Mouse (Mus musculus) liver, adult 2 months (tissue): ENCODE results near the gene Mansc1. TPM values are rescaled to one million over a fixed set of nuclear protein-coding genes. Genes with fewer than 3 reads are reported as not detected.

ENCODE experiments used
- DNase-seq: peaks from one replicate; pipeline ENCODE4 v3.0.0-alpha.2; 2011; ENCODE audit warnings: low read depth, low spot score; ENCODE audit errors: extremely low read depth
- H3K27ac ChIP-seq: fragments of 200-500 bp; replicated peaks from 2 replicates; pipeline ENCODE4 v1.5.1; 2012; ENCODE audit warnings: low read depth, mild to moderate bottlenecking, control low read depth, inconsistent platforms, low read length; ENCODE audit not compliant: insufficient read depth
- H3K27me3 ChIP-seq: fragments of 200-500 bp; 2 replicates; pipeline ENCODE4 v1.6.1; 2012; ENCODE audit warnings: mild to moderate bottlenecking, moderate library complexity, low read length, inconsistent platforms; ENCODE audit not compliant: control insufficient read depth, insufficient read depth
- H3K36me3 ChIP-seq: fragments of 200-500 bp; 2 replicates; pipeline ENCODE4 v1.6.1; 2012; ENCODE audit warnings: low read length, inconsistent platforms; ENCODE audit not compliant: control insufficient read depth, insufficient read depth
- H3K4me1 ChIP-seq: fragments of 200-500 bp; 2 replicates; pipeline ENCODE4 v1.6.1; 2011; ENCODE audit warnings: low read length; ENCODE audit not compliant: control insufficient read depth, insufficient read depth
- H3K4me3 ChIP-seq: fragments of 200-500 bp; 2 replicates; pipeline ENCODE4 v1.5.1; 2011; ENCODE audit warnings: low read depth, mild to moderate bottlenecking, control low read depth, low read length, moderate library complexity; ENCODE audit not compliant: insufficient read depth
- H3K79me2 ChIP-seq: fragments of 200-500 bp; 2 replicates; pipeline ENCODE4 v1.6.1; 2012; ENCODE audit warnings: inconsistent platforms, mild to moderate bottlenecking, low read length, moderate library complexity; ENCODE audit not compliant: control insufficient read depth, insufficient read depth
- H3K9ac ChIP-seq: fragments of 200-500 bp; 2 replicates; pipeline ENCODE4 v1.6.1; 2012; ENCODE audit warnings: low read depth, mild to moderate bottlenecking, control low read depth, inconsistent platforms, low read length
- CTCF ChIP-seq: fragments of 200-500 bp; IDR thresholded peaks from 2 replicates; pipeline ENCODE4 v1.5.1; 2011; ENCODE audit warnings: low read depth, low read length, control low read depth
- POLR2A ChIP-seq: fragments of 200-500 bp; IDR thresholded peaks from 2 replicates; pipeline ENCODE4 v1.6.1; 2011; ENCODE audit warnings: low read length, control low read depth; ENCODE audit not compliant: insufficient read depth; ENCODE audit errors: extremely low read depth
- WGBS: fragments of 180-500 bp; shearing (Covaris S2); methylation state at CpG from one replicate; pipeline ENCODE4 v1.1.7; 2018; 5-methylcytosine and 5-hydroxymethylcytosine counted together
- polyA plus RNA-seq: library from polyadenylated mRNA; depleted of rRNA; stranded (reverse); fragments of >200 nt; gene quantifications from 2 replicates; pipeline ENCODE4 v1.2.3, GENCODE M21; 2012
- total RNA-seq: library from RNA; depleted of rRNA; stranded (reverse); fragments of >200 nt; gene quantifications from 2 replicates; pipeline ENCODE4 v1.2.3, GENCODE M21; 2014

Mansc1 gene
- total and polyA plus RNA-seq, 2 experiments, result 0.70 to 1.0 TPM

DNA sequence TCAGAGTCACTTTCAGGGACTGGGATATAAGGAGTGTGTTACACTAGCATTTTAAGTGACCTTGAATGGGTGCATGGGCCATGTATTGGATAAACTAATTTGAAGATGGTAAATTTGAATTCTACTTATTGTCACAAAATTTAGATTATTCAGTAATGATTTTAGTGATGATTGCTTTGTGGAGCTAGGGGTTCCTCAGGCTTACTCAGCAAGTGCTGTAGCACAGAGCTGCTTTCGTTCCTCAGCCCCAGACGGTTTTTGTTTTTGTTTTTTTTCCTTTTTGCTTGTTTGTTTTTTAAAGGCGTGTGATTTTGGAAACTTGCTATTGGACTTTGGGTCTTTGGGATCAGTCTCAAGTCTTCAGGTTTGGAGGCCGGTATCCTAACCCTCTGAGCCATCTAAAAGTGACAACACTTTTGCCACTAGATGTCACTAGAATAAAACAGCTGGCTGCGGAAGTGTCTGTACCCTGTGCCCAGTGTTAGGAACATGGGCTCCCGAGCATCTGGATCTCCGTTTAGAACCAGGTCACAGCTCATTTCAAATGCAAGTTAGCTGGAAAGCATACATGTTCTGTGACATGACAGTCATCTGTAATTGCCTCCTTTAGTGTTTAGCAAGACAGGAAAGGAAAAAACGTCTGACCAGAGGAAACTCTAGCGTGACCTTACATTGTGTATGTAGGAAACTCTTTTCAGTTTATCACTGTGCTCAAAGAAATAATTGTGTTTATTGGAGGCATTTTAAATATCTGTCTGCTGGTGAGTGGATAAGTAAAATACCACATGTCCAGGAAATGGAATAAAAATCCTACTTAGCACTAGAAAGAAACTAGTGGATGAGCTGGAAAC, 27.0 kb upstream of the Mansc1 start:
- Histone ChIP-seq H3K79me2 (no peaks in the 10 kb centered on the region; the same call in 1 of the 2 replicates), H3K4me1 (peaks cover 11% of the 10 kb centered on the region), H3K27me3 (no peaks in the 10 kb centered on the region), H3K27ac (no peak overlapping the region), H3K9ac (no peak overlapping the region), H3K4me3 (no peak overlapping the region), H3K36me3 (no peaks in the 10 kb centered on the region)
- WGBS, result 16% methylated on average over 9 of the region's 9 CpGs
- TF ChIP-seq POLR2A, result no peak
- peak; percentile 57 for TF ChIP-seq CTCF
- DNase-seq, result peak; percentile 77

DNA sequence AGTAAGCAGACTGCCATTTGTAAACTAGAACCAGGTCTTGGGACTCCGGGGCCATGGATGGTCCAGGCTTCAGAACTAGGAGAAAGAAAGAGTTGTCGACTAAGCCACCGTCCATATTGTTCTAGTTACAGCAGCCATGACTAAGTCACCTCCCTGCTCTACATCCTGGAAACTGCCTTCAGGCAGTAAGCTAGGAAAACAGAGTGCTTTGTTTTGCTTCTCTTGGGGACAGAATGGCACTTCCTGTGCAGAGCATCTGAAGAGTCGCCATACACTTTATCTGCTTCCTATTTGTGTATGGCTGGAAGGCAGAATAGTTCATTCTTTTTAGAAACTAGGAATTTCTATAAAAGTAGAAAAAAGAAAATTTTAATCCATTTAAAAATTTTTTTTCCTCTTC, 24.2 kb upstream of the Mansc1 start:
- Histone ChIP-seq H3K79me2 (no peaks in the 10 kb centered on the region; the same call in 1 of the 2 replicates), H3K9ac (no peak overlapping the region), H3K27me3 (no peaks in the 10 kb centered on the region), H3K4me1 (peaks cover 7% of the 10 kb centered on the region), H3K27ac (no peak overlapping the region), H3K4me3 (no peak overlapping the region), H3K36me3 (no peaks in the 10 kb centered on the region)
- WGBS, result 85% methylated on average over 4 of the region's 4 CpGs
- no peak for TF ChIP-seq CTCF
- TF ChIP-seq POLR2A, result no peak
- no peak for DNase-seq

DNA sequence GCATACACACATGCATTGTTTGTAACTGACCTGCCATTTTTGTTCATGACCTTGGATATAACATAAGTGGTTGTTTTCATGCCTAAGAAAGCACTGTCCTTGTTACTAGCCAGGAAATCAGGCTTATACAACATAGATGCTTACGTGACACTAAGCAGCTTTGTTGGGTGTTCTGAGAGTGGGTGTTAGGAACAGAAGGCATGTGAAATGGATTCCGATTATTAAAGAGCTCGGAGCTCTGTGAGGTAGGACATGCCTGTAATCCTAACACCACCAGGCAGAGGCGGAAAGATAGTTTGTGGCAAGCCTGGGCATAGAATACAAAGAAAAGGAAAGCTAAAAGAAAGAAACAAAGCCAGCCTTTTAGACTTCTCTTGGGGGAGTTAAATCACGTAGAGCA, 16.1 kb upstream of the Mansc1 start:
- 95% methylated on average over 5 of the region's 5 CpGs for WGBS
- H3K9ac ChIP-seq, result no peak overlapping the region
- peaks cover 20% of the 10 kb centered on the region for H3K36me3 ChIP-seq
- H3K79me2 ChIP-seq, result peaks cover 3% of the 10 kb centered on the region; the same call in 1 of the 2 replicates
- H3K4me3 ChIP-seq, result no peak overlapping the region
- no peak for DNase-seq
- no peaks in the 10 kb centered on the region for H3K27me3 ChIP-seq
- no peaks in the 10 kb centered on the region for H3K4me1 ChIP-seq
- H3K27ac ChIP-seq, result no peak overlapping the region
- TF ChIP-seq POLR2A (no peak), CTCF (no peak)

DNA sequence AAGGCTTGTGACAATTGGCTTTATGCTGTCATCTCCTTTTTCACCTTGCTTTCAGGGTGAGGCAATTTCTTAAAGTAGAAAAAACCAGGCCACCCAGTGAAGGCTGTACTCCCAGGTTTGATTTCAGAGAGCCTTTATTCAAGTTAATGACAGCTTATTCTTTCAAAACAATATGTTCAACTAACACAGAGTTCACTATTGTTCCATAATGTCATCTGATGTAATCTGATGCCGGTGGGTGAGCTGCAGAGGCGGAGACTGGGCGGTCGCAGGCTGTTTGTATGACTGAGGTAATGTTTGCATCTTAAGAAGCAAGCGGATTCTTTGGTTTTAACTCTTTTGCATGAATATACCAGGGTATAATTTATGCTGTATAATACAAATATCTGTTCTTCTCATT, 15.3 kb upstream of the Mansc1 start:
- H3K9ac ChIP-seq, result no peak overlapping the region
- no peaks in the 10 kb centered on the region for H3K27me3 ChIP-seq
- no peak overlapping the region for H3K4me3 ChIP-seq
- no peak for DNase-seq
- TF ChIP-seq POLR2A, result no peak
- no peak for TF ChIP-seq CTCF
- 87% methylated on average over 5 of the region's 5 CpGs for WGBS
- peaks cover 20% of the 10 kb centered on the region for H3K36me3 ChIP-seq
- H3K4me1 ChIP-seq, result no peaks in the 10 kb centered on the region
- peaks cover 3% of the 10 kb centered on the region; the same call in 1 of the 2 replicates for H3K79me2 ChIP-seq
- no peak overlapping the region for H3K27ac ChIP-seq

DNA sequence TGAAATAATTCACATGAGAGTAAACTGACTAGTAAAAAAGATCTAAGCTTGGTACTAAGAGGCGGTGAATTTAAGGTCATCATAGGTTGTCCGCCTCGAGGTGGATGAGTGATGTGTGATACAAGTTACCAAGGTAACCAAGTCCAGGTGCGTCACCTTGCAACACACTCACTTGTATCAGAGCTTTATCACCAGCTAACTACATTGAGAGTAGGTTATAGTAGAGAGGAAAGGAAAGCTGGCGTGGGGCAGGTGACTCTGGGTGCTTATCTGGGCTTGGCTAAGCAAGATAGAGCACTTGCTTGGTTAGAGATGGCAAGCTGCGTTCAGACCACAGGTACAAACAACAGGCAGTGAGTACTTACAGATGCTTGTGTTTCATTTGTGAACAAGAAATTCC, 14.5 kb upstream of the Mansc1 start:
- H3K4me1 ChIP-seq, result peaks cover under 1% of the 10 kb centered on the region; the same call in 1 of the 2 replicates
- H3K36me3 ChIP-seq, result peaks cover 20% of the 10 kb centered on the region
- WGBS, result 91% methylated on average over 6 of the region's 6 CpGs
- no peak overlapping the region for H3K27ac ChIP-seq
- peaks cover 3% of the 10 kb centered on the region; the same call in 1 of the 2 replicates for H3K79me2 ChIP-seq
- TF ChIP-seq POLR2A, result no peak
- TF ChIP-seq CTCF, result no peak
- DNase-seq, result no peak
- no peaks in the 10 kb centered on the region for H3K27me3 ChIP-seq
- no peak overlapping the region for H3K4me3 ChIP-seq
- no peak overlapping the region for H3K9ac ChIP-seq

DNA sequence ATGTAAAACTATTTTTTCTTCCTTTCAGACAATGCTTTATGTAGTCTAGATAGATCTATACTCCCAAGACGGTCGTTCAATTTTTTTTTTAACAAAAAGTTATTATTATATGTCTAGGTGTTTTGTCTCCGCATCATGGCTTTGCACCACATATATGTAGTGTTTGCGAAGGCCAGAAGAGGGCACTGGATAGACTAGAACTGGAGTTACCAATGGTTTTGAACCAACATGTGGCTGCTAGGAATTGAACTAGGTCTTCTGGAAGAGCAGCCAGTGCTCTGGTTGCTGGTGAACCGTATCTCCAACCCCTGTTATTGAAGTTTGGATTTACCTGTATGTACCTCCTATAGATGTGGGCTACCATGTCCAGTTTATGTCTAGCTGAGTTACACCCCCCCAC, 11.0 kb upstream of the Mansc1 start:
- DNase-seq, result no peak
- peaks cover 15% of the 10 kb centered on the region; the same call in 1 of the 2 replicates for H3K36me3 ChIP-seq
- H3K27me3 ChIP-seq, result no peaks in the 10 kb centered on the region
- H3K4me1 ChIP-seq, result peaks cover 2% of the 10 kb centered on the region
- peaks cover 3% of the 10 kb centered on the region; the same call in 1 of the 2 replicates for H3K79me2 ChIP-seq
- H3K27ac ChIP-seq, result no peak overlapping the region
- TF ChIP-seq POLR2A, result no peak
- TF ChIP-seq CTCF, result no peak
- no peak overlapping the region for H3K9ac ChIP-seq
- 97% methylated on average over 5 of the region's 5 CpGs for WGBS
- H3K4me3 ChIP-seq, result no peak overlapping the region
